Mouse (Mus musculus) heart, embryonic 16.5 days (tissue): Measurements from ENCODE around the gene Osbpl8. TPM values are rescaled to one million over a fixed set of nuclear protein-coding genes. Genes with fewer than 3 reads are reported as not detected.
"Not testable (repeated sequence)": the region's sequence is repeated elsewhere in the genome, so short reads cannot be mapped to it uniquely, and the experiment has no call there.

Source experiments
- ATAC-seq: fragments of 200-750 bp; cut with Nextera tagmentation; replicated peaks from 2 replicates; pipeline ENCODE4 v1.8.0; 2017; ENCODE audit warnings: moderate number of reproducible peaks; ENCODE audit not compliant: insufficient read depth, low FRiP score; ENCODE audit errors: extremely low read depth
- H3K27ac ChIP-seq: fragments of 300-500 bp; sonication (generic); 2 replicates; pipeline ENCODE4 v1.5.1; 2014; ENCODE audit warnings: mild to moderate bottlenecking, low read length, control low read depth, moderate library complexity
- H3K27me3 ChIP-seq: fragments of 300-500 bp; sonication (generic); 2 replicates; pipeline ENCODE4 v1.6.1; 2014; ENCODE audit warnings: low read length, mixed read lengths; ENCODE audit not compliant: control insufficient read depth, insufficient read depth
- H3K36me3 ChIP-seq: fragments of 300-500 bp; sonication (generic); 2 replicates; pipeline ENCODE4 v1.6.1; 2014; ENCODE audit not compliant: control insufficient read depth, insufficient read depth
- H3K4me1 ChIP-seq: fragments of 300-500 bp; sonication (generic); 2 replicates; pipeline ENCODE4 v1.6.1; 2014; ENCODE audit warnings: low read length, mixed read lengths; ENCODE audit not compliant: control insufficient read depth, insufficient read depth
- H3K4me2 ChIP-seq: fragments of 300-500 bp; sonication (generic); 2 replicates; pipeline ENCODE4 v1.6.1; 2014; ENCODE audit warnings: low read depth, mild to moderate bottlenecking, control low read depth, low read length
- H3K4me3 ChIP-seq: fragments of 300-500 bp; sonication (generic); 2 replicates; pipeline ENCODE4 v1.5.1; 2014; ENCODE audit warnings: mild to moderate bottlenecking, control low read depth, low read length
- H3K9ac ChIP-seq: fragments of 300-500 bp; sonication (generic); 2 replicates; pipeline ENCODE4 v1.6.1; 2014; ENCODE audit warnings: low read length, control low read depth
- H3K9me3 ChIP-seq: fragments of 300-500 bp; sonication (generic); replicated peaks from 2 replicates; pipeline ENCODE4 v1.6.1; 2016; ENCODE audit warnings: low read length; ENCODE audit not compliant: control insufficient read depth
- WGBS: fragments of 180-500 bp; shearing (Covaris S2); extraction: QIAGEN DNeasy Blood & Tissue Kit; methylation state at CpG from one replicate; pipeline ENCODE4 v1.1.7; 2014; 5-methylcytosine and 5-hydroxymethylcytosine counted together
- polyA plus RNA-seq: library from polyadenylated mRNA; unstranded; fragments of >200 nt; fragmentation: Nextera tagmentation; extraction: Ambion mirVana; gene quantifications from 2 replicates; pipeline ENCODE4 v1.2.1, GENCODE M21; 2015

The Osbpl8 gene
- polyA plus RNA-seq, 1 experiment from 2014 or later = 28.8 TPM

DNA sequence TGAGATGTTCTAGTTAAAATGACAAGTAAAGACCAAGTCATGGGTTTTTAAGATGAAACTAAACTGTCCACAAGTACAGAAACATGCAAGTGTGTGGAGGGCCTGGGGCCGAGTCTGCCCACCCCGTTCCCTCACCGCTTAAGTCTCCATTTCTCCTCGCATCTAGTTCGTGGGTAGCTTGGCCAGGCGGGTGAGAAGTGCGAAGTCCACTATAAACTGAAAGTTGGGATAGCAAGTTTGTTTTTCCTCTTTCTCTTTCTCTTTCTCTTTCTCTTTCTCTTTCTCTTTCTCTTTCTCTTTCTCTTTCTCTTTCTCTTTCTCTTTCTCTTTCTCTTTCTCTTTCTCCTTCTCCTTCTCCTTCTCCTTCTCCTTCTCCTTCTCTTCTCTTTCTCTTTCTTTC lies 67.7 kb downstream of the Osbpl8 start:
- ATAC-seq = not testable (repeated sequence)

GRCm38 (mm10) chr10:111233476-111234130 lies 69.1 kb downstream of the Osbpl8 start:
- H3K4me1 ChIP-seq = 0 out of 2 replicates have a peak, but pooled peaks cover 4% of the 10 kb centered on the region
- no peak overlapping the region; the same call in 1 of the 2 replicates for H3K27ac ChIP-seq
- no peak overlapping the region for H3K4me3 ChIP-seq
- no peak overlapping the region for H3K9ac ChIP-seq
- H3K27me3 ChIP-seq = no peaks in the 10 kb centered on the region
- no peaks in the 10 kb centered on the region for H3K36me3 ChIP-seq
- 85% methylated on average over 6 of the region's 6 CpGs for WGBS
- no peaks in the 10 kb centered on the region for H3K9me3 ChIP-seq
- no peak overlapping the region for H3K4me2 ChIP-seq
- no peak for ATAC-seq

More for the DNA sequence above, 67.7 kb downstream of the Osbpl8 start:
- not testable (repeated sequence) for H3K4me3 ChIP-seq, H3K36me3 ChIP-seq, H3K9ac ChIP-seq, H3K9me3 ChIP-seq, H3K27me3 ChIP-seq, H3K27ac ChIP-seq, H3K4me1 ChIP-seq, H3K4me2 ChIP-seq
- 87% methylated on average over 7 of the region's 7 CpGs for WGBS

- Histone ChIP-seq H3K9me3 (no peaks in the 10 kb centered on the region), H3K9ac (no peak overlapping the region), H3K4me3 (no peak overlapping the region), H3K4me1 (no peaks in the 10 kb centered on the region), H3K4me2 (no peak overlapping the region), H3K36me3 (no peaks in the 10 kb centered on the region), H3K27ac (no peak overlapping the region), H3K27me3 (no peaks in the 10 kb centered on the region)
- 69% methylated on average over 6 of the region's 6 CpGs for WGBS
- ATAC-seq = no peak
Measured at GRCm38 (mm10) chr10:111234450-111235288, 70.1 kb downstream of the Osbpl8 start.

- Histone ChIP-seq H3K9ac (no peak overlapping the region), H3K4me3 (no peak overlapping the region), H3K27me3 (no peaks in the 10 kb centered on the region), H3K9me3 (no peaks in the 10 kb centered on the region), H3K4me1 (no peaks in the 10 kb centered on the region), H3K36me3 (no peaks in the 10 kb centered on the region), H3K27ac (no peak overlapping the region), H3K4me2 (no peak overlapping the region)
- WGBS = 89% methylated on average over 6 of the region's 6 CpGs
- ATAC-seq = no peak
Measured at GRCm38 (mm10) chr10:111235289-111235570, 70.7 kb downstream of the Osbpl8 start.

DNA sequence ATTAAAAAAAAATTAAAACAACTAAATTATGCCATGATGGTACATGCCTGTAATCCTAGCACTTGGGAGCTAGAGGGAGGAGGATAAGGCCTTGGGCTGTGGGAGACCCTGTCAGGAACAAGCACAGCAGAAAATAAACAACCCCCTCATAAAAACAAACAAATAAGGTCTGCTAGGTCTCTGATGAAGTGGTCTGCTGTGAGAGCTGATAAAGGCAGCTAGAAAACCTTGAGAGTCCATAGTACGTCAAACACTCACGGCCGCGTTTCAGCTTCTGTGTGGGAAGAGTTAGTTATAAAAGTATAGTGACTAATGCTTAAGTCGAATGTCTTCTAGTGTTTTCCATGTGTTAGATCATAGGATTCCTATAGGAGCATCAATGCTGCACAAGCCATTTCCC lies 72.9 kb downstream of the Osbpl8 start:
- WGBS = 61% methylated on average over 5 of the region's 5 CpGs
- H3K27ac ChIP-seq = no peak overlapping the region

GRCm38 (mm10) chr10:111242677-111243076 lies 78.1 kb downstream of the Osbpl8 start:
- Histone ChIP-seq H3K27ac (no peak overlapping the region), H3K9ac (no peak overlapping the region), H3K4me2 (no peak overlapping the region), H3K27me3 (no peaks in the 10 kb centered on the region), H3K9me3 (no peaks in the 10 kb centered on the region), H3K36me3 (no peaks in the 10 kb centered on the region), H3K4me1 (peaks cover 11% of the 10 kb centered on the region), H3K4me3 (no peak overlapping the region)
- WGBS = 86% methylated on average over 7 of the region's 7 CpGs
- ATAC-seq = no peak

More for the DNA sequence above, 72.9 kb downstream of the Osbpl8 start:
- H3K27me3 ChIP-seq = no peaks in the 10 kb centered on the region
- no peaks in the 10 kb centered on the region for H3K9me3 ChIP-seq
- no peak for ATAC-seq
- no peak overlapping the region for H3K4me3 ChIP-seq
- H3K4me1 ChIP-seq = no peaks in the 10 kb centered on the region
- H3K36me3 ChIP-seq = no peaks in the 10 kb centered on the region
- H3K9ac ChIP-seq = no peak overlapping the region
- no peak overlapping the region for H3K4me2 ChIP-seq

- no peak overlapping the region for H3K9ac ChIP-seq
- 59% methylated on average over 4 of the region's 4 CpGs for WGBS
- no peak overlapping the region for H3K4me3 ChIP-seq
- H3K4me1 ChIP-seq = peaks cover 16% of the 10 kb centered on the region
- no peaks in the 10 kb centered on the region for H3K27me3 ChIP-seq
- H3K27ac ChIP-seq = no peak overlapping the region
- ATAC-seq = no peak
- no peaks in the 10 kb centered on the region for H3K36me3 ChIP-seq
- no peak overlapping the region for H3K4me2 ChIP-seq
- H3K9me3 ChIP-seq = no peaks in the 10 kb centered on the region
Measured at GRCm38 (mm10) chr10:111247609-111248008, 83.1 kb downstream of the Osbpl8 start.

DNA sequence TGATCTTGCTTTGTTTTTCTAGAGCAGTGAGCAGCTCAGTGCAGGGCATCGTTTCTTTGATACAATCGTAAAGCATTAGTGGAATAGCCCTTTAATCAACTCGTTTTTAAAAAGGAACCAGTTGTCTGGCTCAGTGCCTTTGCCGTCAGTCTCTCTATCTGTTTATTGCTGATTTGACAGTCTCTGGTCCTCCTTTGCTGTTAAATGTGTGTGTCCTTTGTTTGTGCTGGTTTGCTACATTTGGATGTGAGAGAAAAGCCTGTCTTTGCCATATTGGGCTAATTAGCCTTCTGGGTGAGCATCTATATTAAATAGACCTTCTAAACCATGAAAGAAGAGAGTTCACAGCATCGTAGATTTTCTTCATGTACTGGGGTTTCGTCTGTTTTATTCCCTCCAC lies 83.6 kb downstream of the Osbpl8 start:
- H3K36me3 ChIP-seq = no peaks in the 10 kb centered on the region
- no peak for ATAC-seq

DNA sequence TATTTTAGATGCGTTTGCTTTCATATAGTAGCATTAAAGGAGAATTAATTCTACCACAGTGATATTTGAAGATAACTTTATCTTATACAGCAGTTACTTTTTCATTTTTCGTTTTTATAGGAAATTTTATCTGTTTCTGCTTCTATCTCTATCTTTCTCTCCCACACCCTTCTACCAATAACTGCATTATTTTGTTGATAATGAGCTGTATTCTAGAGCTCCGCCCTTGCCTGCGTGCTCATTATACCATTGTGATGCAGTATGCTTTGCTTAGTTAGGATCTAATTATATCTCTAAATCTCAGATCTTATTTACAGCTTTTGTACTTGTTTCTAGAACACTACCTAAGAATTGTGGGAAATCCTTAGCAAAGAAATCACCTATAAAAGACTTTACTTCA lies 85.6 kb downstream of the Osbpl8 start:
- H3K9me3 ChIP-seq = no peaks in the 10 kb centered on the region
- H3K27ac ChIP-seq = no peak overlapping the region
- 78% methylated on average over 4 of the region's 4 CpGs for WGBS
- no peak for ATAC-seq
- no peak overlapping the region for H3K4me3 ChIP-seq
- no peaks in the 10 kb centered on the region for H3K27me3 ChIP-seq
- no peaks in the 10 kb centered on the region for H3K36me3 ChIP-seq
- no peak overlapping the region for H3K9ac ChIP-seq
- H3K4me2 ChIP-seq = no peak overlapping the region
- H3K4me1 ChIP-seq = peaks cover 5% of the 10 kb centered on the region; the same call in 1 of the 2 replicates

More for the DNA sequence above, 83.6 kb downstream of the Osbpl8 start:
- no peaks in the 10 kb centered on the region for H3K27me3 ChIP-seq
- H3K4me2 ChIP-seq = no peak overlapping the region
- no peak overlapping the region for H3K4me3 ChIP-seq
- H3K4me1 ChIP-seq = peaks cover 16% of the 10 kb centered on the region
- no peaks in the 10 kb centered on the region for H3K9me3 ChIP-seq
- 51% methylated on average over 6 of the region's 6 CpGs for WGBS
- H3K9ac ChIP-seq = no peak overlapping the region
- no peak overlapping the region for H3K27ac ChIP-seq
